Mouse (Mus musculus) hindbrain, postnatal 0 days (tissue): Measurements from ENCODE around the gene Acin1. TPM values are rescaled to one million over a fixed set of nuclear protein-coding genes. Genes with fewer than 3 reads are reported as not detected.

ENCODE experiments used
- ATAC-seq: fragments of 200-750 bp; cut with Nextera tagmentation; 2 replicates; pipeline ENCODE4 v1.8.0; 2017; ENCODE audit warnings: mild to moderate bottlenecking, moderate TSS enrichment, moderate library complexity
- DNase-seq: peaks from one replicate; pipeline ENCODE4 v3.0.0-alpha.2; 2015; ENCODE audit warnings: low spot score
- H3K27ac ChIP-seq: fragments of 300-500 bp; sonication (generic); 2 replicates; pipeline ENCODE4 v1.5.1; 2014; ENCODE audit warnings: mild to moderate bottlenecking
- H3K27me3 ChIP-seq: fragments of 300-500 bp; sonication (generic); 2 replicates; pipeline ENCODE4 v1.6.1; 2014; ENCODE audit warnings: low read length, mixed read lengths; ENCODE audit not compliant: insufficient read depth
- H3K36me3 ChIP-seq: fragments of 300-500 bp; sonication (generic); 2 replicates; pipeline ENCODE4 v1.6.1; 2014; ENCODE audit warnings: low read length, mixed read lengths; ENCODE audit not compliant: insufficient read depth
- H3K4me1 ChIP-seq: fragments of 300-500 bp; sonication (generic); 2 replicates; pipeline ENCODE4 v1.6.1; 2014; ENCODE audit warnings: antibody characterized with exemption, low read length, mixed read lengths; ENCODE audit not compliant: insufficient read depth
- H3K4me2 ChIP-seq: fragments of 300-500 bp; sonication (generic); 2 replicates; pipeline ENCODE4 v1.6.1; 2014; ENCODE audit warnings: low read depth, mild to moderate bottlenecking, low read length, moderate library complexity, mixed read lengths
- H3K4me3 ChIP-seq: fragments of 300-500 bp; sonication (generic); 2 replicates; pipeline ENCODE4 v1.5.1; 2014; ENCODE audit warnings: low read length
- H3K9ac ChIP-seq: fragments of 300-500 bp; sonication (generic); replicated peaks from 2 replicates; pipeline ENCODE4 v1.6.1; 2014; ENCODE audit warnings: mild to moderate bottlenecking, low read length, moderate library complexity, mixed read lengths
- H3K9me3 ChIP-seq: fragments of 300-500 bp; sonication (generic); 2 replicates; pipeline ENCODE4 v1.6.1; 2016; ENCODE audit warnings: low read length, mixed read lengths
- CTCF ChIP-seq: IDR thresholded peaks from 2 replicates; pipeline ENCODE4 v1.5.1; 2016; ENCODE audit warnings: antibody characterized with exemption, control low read depth, low read depth
- WGBS: fragments of 180-500 bp; shearing (Covaris S2); extraction: QIAGEN DNeasy Blood & Tissue Kit; methylation state at CpG from one replicate; pipeline ENCODE4 v1.1.7; 2014; 5-methylcytosine and 5-hydroxymethylcytosine counted together
- polyA plus RNA-seq: library from polyadenylated mRNA; unstranded; fragments of >200 nt; fragmentation: Nextera tagmentation; extraction: Ambion mirVana; gene quantifications from 2 replicates; pipeline ENCODE4 v1.2.1, GENCODE M21; 2015
- total RNA-seq: library from RNA; depleted of rRNA; stranded (reverse); fragments of >200 nt; gene quantifications from 2 replicates; pipeline ENCODE4 v1.2.3, GENCODE M21; 2014

Acin1 gene
- total and polyA plus RNA-seq, 2 experiments from 2014 or later = 102 to 118 TPM

- Histone ChIP-seq H3K27me3 (no peaks in the 10 kb centered on the region), H3K4me1 (no peaks in the 10 kb centered on the region), H3K4me3 (peak overlapping the region; percentile 37), H3K4me2 (peak overlapping the region; percentile 74), H3K36me3 (no peaks in the 10 kb centered on the region), H3K9me3 (no peaks in the 10 kb centered on the region), H3K27ac (peak overlapping the region; percentile 73; the same call in 1 of the 2 replicates), H3K9ac (peak overlapping the region; percentile 43; the same call in 1 of the 2 replicates)
- DNase-seq = peak; percentile 92
- ATAC-seq = peak; percentile 80
- peak; percentile 90 for TF ChIP-seq CTCF
- WGBS = 2% methylated on average over 13 of the region's 13 CpGs
These were observed 27.4 kb upstream of the Acin1 start for GRCm38 (mm10) chr14:54714121-54714520.

GRCm38 (mm10) chr14:54712861-54713260, 26.1 kb upstream of the Acin1 start:
- no peak overlapping the region for H3K4me3 ChIP-seq
- 78% methylated on average over 8 of the region's 8 CpGs for WGBS
- no peak for ATAC-seq
- no peak for TF ChIP-seq CTCF
- DNase-seq = no peak
- H3K36me3 ChIP-seq = no peaks in the 10 kb centered on the region
- H3K9me3 ChIP-seq = no peaks in the 10 kb centered on the region
- H3K4me1 ChIP-seq = no peaks in the 10 kb centered on the region
- no peaks in the 10 kb centered on the region for H3K27me3 ChIP-seq
- no peak overlapping the region for H3K9ac ChIP-seq
- H3K4me2 ChIP-seq = no peak overlapping the region
- H3K27ac ChIP-seq = no peak overlapping the region

- Histone ChIP-seq H3K4me1 (no peaks in the 10 kb centered on the region), H3K27me3 (no peaks in the 10 kb centered on the region), H3K4me2 (no peak within 1 kb of the TSS), H3K36me3 (no peaks in the 10 kb centered on the region), H3K9ac (no peak within 1 kb of the TSS), H3K9me3 (no peaks in the 10 kb centered on the region), H3K4me3 (no peak within 1 kb of the TSS), H3K27ac (no peak within 1 kb of the TSS)
- WGBS = 85% methylated on average over 7 of the region's 7 CpGs
- no peak for DNase-seq
- ATAC-seq = no peak
- no peak for TF ChIP-seq CTCF
These were observed 25.3 kb upstream of the Acin1 start, which contains the start of gene Cebpe for GRCm38 (mm10) chr14:54712074-54712473. Gene Cebpe, minus strand, starts transcription at chr14:54712174.

- 88% methylated on average over 9 of the region's 9 CpGs for WGBS
- no peak for ATAC-seq
These were observed 22.3 kb upstream of the Acin1 start for GRCm38 (mm10) chr14:54709054-54709453.

GRCm38 (mm10) chr14:54706589-54707320, 20.0 kb upstream of the Acin1 start:
- no peak overlapping the region for H3K4me2 ChIP-seq
- H3K27ac ChIP-seq = no peak overlapping the region
- WGBS = 49% methylated on average over 16 of the region's 17 CpGs
- DNase-seq (no peak), ATAC-seq (no peak)
- H3K9me3 ChIP-seq = no peaks in the 10 kb centered on the region
- H3K4me1 ChIP-seq = no peaks in the 10 kb centered on the region
- H3K27me3 ChIP-seq = no peaks in the 10 kb centered on the region
- no peak overlapping the region for H3K4me3 ChIP-seq
- no peak for TF ChIP-seq CTCF
- no peaks in the 10 kb centered on the region for H3K36me3 ChIP-seq
- no peak overlapping the region for H3K9ac ChIP-seq

More at GRCm38 (mm10) chr14:54709054-54709453, 22.3 kb upstream of the Acin1 start:
- Histone ChIP-seq H3K27ac (no peak overlapping the region), H3K27me3 (no peaks in the 10 kb centered on the region), H3K4me1 (no peaks in the 10 kb centered on the region), H3K9me3 (no peaks in the 10 kb centered on the region), H3K9ac (no peak overlapping the region), H3K36me3 (no peaks in the 10 kb centered on the region), H3K4me3 (no peak overlapping the region), H3K4me2 (no peak overlapping the region)
- no peak for TF ChIP-seq CTCF
- no peak for DNase-seq

GRCm38 (mm10) chr14:54705844-54706243, 19.1 kb upstream of the Acin1 start:
- no peak for ATAC-seq
- Histone ChIP-seq H3K4me2 (no peak overlapping the region), H3K9ac (no peak overlapping the region), H3K9me3 (no peaks in the 10 kb centered on the region), H3K27ac (no peak overlapping the region), H3K27me3 (no peaks in the 10 kb centered on the region), H3K4me1 (no peaks in the 10 kb centered on the region), H3K36me3 (no peaks in the 10 kb centered on the region), H3K4me3 (no peak overlapping the region)
- no peak for TF ChIP-seq CTCF
- WGBS = 62% methylated on average over 5 of the region's 5 CpGs
- no peak for DNase-seq

GRCm38 (mm10) chr14:54703207-54703606, 16.5 kb upstream of the Acin1 start:
- Histone ChIP-seq H3K4me1 (no peaks in the 10 kb centered on the region), H3K4me2 (no peak overlapping the region), H3K27me3 (no peaks in the 10 kb centered on the region), H3K9me3 (no peaks in the 10 kb centered on the region), H3K4me3 (no peak overlapping the region), H3K27ac (no peak overlapping the region), H3K9ac (no peak overlapping the region), H3K36me3 (no peaks in the 10 kb centered on the region)
- TF ChIP-seq CTCF = no peak
- ATAC-seq = no peak
- DNase-seq = no peak
- WGBS = 67% methylated on average over 10 of the region's 10 CpGs
